Comparison of ENCODE assay signal across 8 mouse cellular contexts in genomic region chr4:141147112-141148008, GRCm38 (mm10). TPM values are rescaled to one million over a fixed set of nuclear protein-coding genes. Genes with fewer than 3 reads are reported as not detected.
DNase-seq lines count a peak whose midpoint lies in the region; ATAC-seq and TF ChIP-seq lines count a peak whose summit lies in the region.

Gene Fbxo42 (plus strand): TSS chr4:141147913.

- H3K4me3 ChIP-seq in forebrain, embryonic 10.5 days, result peak within 1 kb of the TSS; percentile 77
- H3K4me3 ChIP-seq in heart, embryonic 15.5 days, result peak within 1 kb of the TSS; percentile 94
- peak within 1 kb of the TSS; percentile 77 to 97 for H3K4me3 ChIP-seq in liver, embryonic 14.5 days (ENCODE audit: insufficient read depth in 1 of 2, low read depth in 2 of 2, low read length in 2 of 2)
- peak within 1 kb of the TSS; percentile 92 for H3K4me3 ChIP-seq in neural tube, embryonic 11.5 days (ENCODE audit: low read depth, low read length)
- peak within 1 kb of the TSS; percentile 100 for H3K4me3 ChIP-seq in stomach, postnatal 0 days (ENCODE audit: low read depth, low read length)

- TF ChIP-seq EP300 in liver, embryonic 14.5 days (IDR thresholded peaks at IDR 0.05; ENCODE audit: low read depth), result no peak
- no peak for TF ChIP-seq EP300 in stomach, postnatal 0 days (optimal IDR thresholded peaks at IDR 0.05)

- no peaks in the 10 kb centered on the region for H3K9me3 ChIP-seq in forebrain, embryonic 10.5 days
- H3K9me3 ChIP-seq in heart, embryonic 15.5 days (replicated peaks), result no peaks in the 10 kb centered on the region
- no peaks in the 10 kb centered on the region for H3K9me3 ChIP-seq in liver, embryonic 14.5 days (ENCODE audit: control insufficient read depth, low read length)
- no peaks in the 10 kb centered on the region for H3K9me3 ChIP-seq in neural tube, embryonic 11.5 days (ENCODE audit: control insufficient read depth, low read length)
- H3K9me3 ChIP-seq in stomach, postnatal 0 days (ENCODE audit: control insufficient read depth, low read length), result no peaks in the 10 kb centered on the region

- peak within 1 kb of the TSS; percentile 79 for H3K4me2 ChIP-seq in heart, embryonic 15.5 days
- peak within 1 kb of the TSS; percentile 84 for H3K4me2 ChIP-seq in liver, embryonic 14.5 days (ENCODE audit: low read depth)
- peak within 1 kb of the TSS; percentile 65 for H3K4me2 ChIP-seq in neural tube, embryonic 11.5 days (ENCODE audit: low read depth)
- H3K4me2 ChIP-seq in stomach, postnatal 0 days (replicated peaks; ENCODE audit: low read depth), result peak within 1 kb of the TSS; percentile 98

- peak within 1 kb of the TSS; percentile 96 for H3K9ac ChIP-seq in heart, embryonic 15.5 days
- peak within 1 kb of the TSS; percentile 90 for H3K9ac ChIP-seq in liver, embryonic 14.5 days (replicated peaks)
- peak within 1 kb of the TSS; percentile 94 for H3K9ac ChIP-seq in neural tube, embryonic 11.5 days (ENCODE audit: low read length)
- peak within 1 kb of the TSS; percentile 95 for H3K9ac ChIP-seq in stomach, postnatal 0 days (ENCODE audit: low read length)

- ATAC-seq in CD4-positive, CD25-positive, alpha-beta regulatory T cell, adult 4 months, result peak; percentile 85
- ATAC-seq in heart, embryonic 15.5 days (replicated peaks; ENCODE audit: insufficient number of reproducible peaks, insufficient read depth, low FRiP score, low read depth), result peak; percentile 88
- ATAC-seq in liver, embryonic 14.5 days (ENCODE audit: insufficient read depth), result peak; percentile 92
- ATAC-seq in neural tube, embryonic 11.5 days (ENCODE audit: insufficient read depth, low FRiP score, low TSS enrichment), result peak; percentile 36
- peak; percentile 89 for ATAC-seq in stomach, postnatal 0 days (ENCODE audit: low FRiP score, low TSS enrichment)

- H3K4me1 ChIP-seq in forebrain, embryonic 10.5 days, result peaks cover 31% of the 10 kb centered on the region
- peaks cover 26% of the 10 kb centered on the region for H3K4me1 ChIP-seq in heart, embryonic 15.5 days (replicated peaks)
- peaks cover 12 to 25% of the 10 kb centered on the region in 2 experiments for H3K4me1 ChIP-seq in liver, embryonic 14.5 days (replicated peaks; ENCODE audit: control insufficient read depth in 2 of 2, insufficient read depth in 2 of 2, low read length in 1 of 2)
- H3K4me1 ChIP-seq in neural tube, embryonic 11.5 days (ENCODE audit: control insufficient read depth, insufficient read depth, low read length), result peaks cover 15% of the 10 kb centered on the region
- no peaks in the 10 kb centered on the region for H3K4me1 ChIP-seq in stomach, postnatal 0 days (replicated peaks; ENCODE audit: control insufficient read depth, insufficient read depth)

- peaks cover 7% of the 10 kb centered on the region; the same call in 1 of the 2 replicates for H3K27me3 ChIP-seq in forebrain, embryonic 10.5 days (ENCODE audit: poor library complexity, severe bottlenecking)
- H3K27me3 ChIP-seq in heart, embryonic 15.5 days, result no peaks in the 10 kb centered on the region
- no peaks in the 10 kb centered on the region for H3K27me3 ChIP-seq in liver, embryonic 14.5 days (ENCODE audit: control insufficient read depth, insufficient read depth, low read length)
- H3K27me3 ChIP-seq in neural tube, embryonic 11.5 days (ENCODE audit: control insufficient read depth, insufficient read depth, low read length), result no peaks in the 10 kb centered on the region
- no peaks in the 10 kb centered on the region for H3K27me3 ChIP-seq in stomach, postnatal 0 days (ENCODE audit: control insufficient read depth, insufficient read depth, low read length)

- peak within 1 kb of the TSS; percentile 94 for H3K27ac ChIP-seq in forebrain, embryonic 10.5 days
- H3K27ac ChIP-seq in heart, embryonic 15.5 days, result peak within 1 kb of the TSS; percentile 90
- peak within 1 kb of the TSS; percentile 67 for H3K27ac ChIP-seq in liver, embryonic 14.5 days
- H3K27ac ChIP-seq in neural tube, embryonic 11.5 days (ENCODE audit: low read depth, low read length), result peak within 1 kb of the TSS; percentile 81
- peak within 1 kb of the TSS; percentile 96 for H3K27ac ChIP-seq in stomach, postnatal 0 days (replicated peaks)

- TF ChIP-seq CTCF in liver, embryonic 14.5 days (IDR thresholded peaks at IDR 0.05; ENCODE audit: low read depth), result peak; percentile 70
- TF ChIP-seq CTCF in stomach, postnatal 0 days (IDR thresholded peaks at IDR 0.05; ENCODE audit: low read depth), result peak; percentile 72

- WGBS in forebrain, embryonic 10.5 days, result 9% methylated on average over 58 of the region's 58 CpGs
- 6% methylated on average over 54 of the region's 58 CpGs for WGBS in heart, embryonic 15.5 days
- 4% methylated on average over 58 of the region's 58 CpGs for WGBS in liver, embryonic 14.5 days (ENCODE audit: insufficient replicate concordance)
- 11% methylated on average over 51 of the region's 58 CpGs for WGBS in neural tube, embryonic 11.5 days
- 4% methylated on average over 56 of the region's 58 CpGs for WGBS in stomach, postnatal 0 days

- peak; percentile 93 for DNase-seq in c-Kit-negative CD71-positive TER-119-positive erythroid progenitor cells, embryonic 14.5 days (ENCODE audit: low read depth, low spot score)
- DNase-seq in forebrain, embryonic 10.5 days (ENCODE audit: extremely low spot score, low spot score), result peak; percentile 93
- DNase-seq in kidney, postnatal 25 days, result peak; percentile 92 to 95
- peak; percentile 85 to 89 (median 86) for DNase-seq in liver, embryonic 14.5 days (ENCODE audit: low read depth in 3 of 3, low spot score in 3 of 3)
- DNase-seq in neural tube, embryonic 11.5 days (ENCODE audit: low spot score), result peak; percentile 98
- DNase-seq in stomach, postnatal 0 days (ENCODE audit: low spot score), result peak; percentile 96

- 0 out of 2 replicates have a peak, but pooled peaks cover 4% of the 10 kb centered on the region for H3K36me3 ChIP-seq in forebrain, embryonic 10.5 days (replicated peaks)
- no peaks in the 10 kb centered on the region for H3K36me3 ChIP-seq in heart, embryonic 15.5 days
- H3K36me3 ChIP-seq in liver, embryonic 14.5 days (replicated peaks; ENCODE audit: control insufficient read depth, insufficient read depth, low read depth), result no peaks in the 10 kb centered on the region
- H3K36me3 ChIP-seq in neural tube, embryonic 11.5 days (ENCODE audit: control insufficient read depth, insufficient read depth, low read length), result no peaks in the 10 kb centered on the region
- H3K36me3 ChIP-seq in stomach, postnatal 0 days (ENCODE audit: control insufficient read depth, insufficient read depth, low read length), result no peaks in the 10 kb centered on the region

RNA-seq across cellular contexts. Expression of gene Fbxo42, which starts in this region (rescaled TPM):
- polyA plus RNA-seq in CD4-positive, CD25-positive, alpha-beta regulatory T cell, adult 4 months (2017; shearing (Covaris generic)), result 1 to 10 TPM; 5.1 to 6.2 TPM
- 27.0 and 29.6 TPM in 2 replicates for polyA plus RNA-seq in forebrain, embryonic 10.5 days (2016; fragmentation: Nextera tagmentation; extraction: Ambion mirVana)
- 10.3 and 15.3 TPM in 2 replicates for polyA plus RNA-seq in heart, embryonic 15.5 days (2015; fragmentation: Nextera tagmentation; extraction: Ambion mirVana)
- 7.5 and 8.3 TPM in 2 replicates for polyA plus RNA-seq in liver, embryonic 14.5 days (2012; rRNA removed)
- polyA plus RNA-seq in liver, embryonic 14.5 days (2014; fragmentation: Nextera tagmentation; extraction: Ambion mirVana), result 17.6 and 20.6 TPM in 2 replicates
- polyA plus RNA-seq in neural tube, embryonic 11.5 days (2014; fragmentation: Nextera tagmentation; extraction: Ambion mirVana), result 29.3 and 30.3 TPM in 2 replicates
- polyA plus RNA-seq in stomach, postnatal 0 days (2015; fragmentation: Nextera tagmentation; extraction: Ambion mirVana), result 9.8 and 11.5 TPM in 2 replicates

Comparison
In these comparisons a context has a peak if more than half of its experiments do, and no peak if none do; other contexts are left out.
1. Peak in every context shown above with its lines: DNase-seq, ATAC-seq, H3K4me3 ChIP-seq and H3K27ac ChIP-seq.
2. ATAC-seq: peak in every context shown above with its lines; median percentile 92 in liver, embryonic 14.5 days; 89 in stomach, postnatal 0 days; 88 in heart, embryonic 15.5 days; 85 in CD4-positive, CD25-positive, alpha-beta regulatory T cell, adult 4 months; 36 in neural tube, embryonic 11.5 days.